Mouse (Mus musculus): ENCODE data around the gene Isoc2a. TPM values are rescaled to one million over a fixed set of nuclear protein-coding genes. Genes with fewer than 3 reads are reported as not detected.
"Not testable (repeated sequence)": the region's sequence is repeated elsewhere in the genome, so short reads cannot be mapped to it uniquely, and the experiment has no call there.

Isoc2a gene
- total RNA-seq (2021): 10 to 100 TPM; 14.7 to 15.5 TPM

- DNase-seq: peak; percentile 90
These were observed at the start of gene Isoc2a for GRCm38 (mm10) chr7:4876753-4877221. Isoc2a (plus strand) TSS chr7:4877153.

- no peak for DNase-seq
These were observed 46.5 kb upstream of the Isoc2a start for GRCm38 (mm10) chr7:4830476-4830875.

- no peak for DNase-seq
These were observed 41.2 kb upstream of the Isoc2a start for GRCm38 (mm10) chr7:4835631-4836327.

- DNase-seq: peak; percentile 67
These were observed 40.6 kb upstream of the Isoc2a start for GRCm38 (mm10) chr7:4836351-4836792.

- DNase-seq: no peak
These were observed 39.3 kb upstream of the Isoc2a start for GRCm38 (mm10) chr7:4837639-4838038.

GRCm38 (mm10) chr7:4842077-4842476 is 34.9 kb upstream of the Isoc2a start:
- no peak for DNase-seq

- DNase-seq: no peak
These were observed 34.3 kb upstream of the Isoc2a start for GRCm38 (mm10) chr7:4842634-4843131.

- DNase-seq: no peak
These were observed 33.2 kb upstream of the Isoc2a start for GRCm38 (mm10) chr7:4843604-4844244.

GRCm38 (mm10) chr7:4844245-4844916 is 32.6 kb upstream of the Isoc2a start, which contains the start of gene Shisa7:
Shisa7 (minus strand) TSS chr7:4844696.
- DNase-seq: no peak

- DNase-seq: peak; percentile 57
These were observed 32.0 kb upstream of the Isoc2a start for GRCm38 (mm10) chr7:4844917-4845309.

- DNase-seq: no peak
These were observed 27.6 kb upstream of the Isoc2a start for GRCm38 (mm10) chr7:4849372-4849771.

- no peak for DNase-seq
These were observed 26.2 kb upstream of the Isoc2a start for GRCm38 (mm10) chr7:4850621-4851314.

- DNase-seq: no peak
These were observed 25.7 kb upstream of the Isoc2a start for GRCm38 (mm10) chr7:4851315-4851688.

- DNase-seq: no peak
These were observed 23.3 kb upstream of the Isoc2a start for GRCm38 (mm10) chr7:4853613-4854012.

GRCm38 (mm10) chr7:4856508-4856907 is 20.4 kb upstream of the Isoc2a start:
- no peak for DNase-seq

GRCm38 (mm10) chr7:4857321-4857720 is 19.6 kb upstream of the Isoc2a start:
- DNase-seq: no peak

- DNase-seq: no peak
These were observed 17.5 kb upstream of the Isoc2a start for GRCm38 (mm10) chr7:4859418-4859978.

- DNase-seq: not testable (repeated sequence)
These were observed 16.0 kb upstream of the Isoc2a start for GRCm38 (mm10) chr7:4860926-4861325.

GRCm38 (mm10) chr7:4863041-4863440 is 13.9 kb upstream of the Isoc2a start:
- peak; percentile 69 for DNase-seq

- DNase-seq: no peak
These were observed 13.3 kb upstream of the Isoc2a start for GRCm38 (mm10) chr7:4863541-4864080.

GRCm38 (mm10) chr7:4864130-4864845 is 12.7 kb upstream of the Isoc2a start:
- DNase-seq: no peak

All from heart, postnatal 4 days (tissue).